ENCODE assay signal across 16 mouse cellular contexts in genomic region chr6:144638547-144638946, GRCm38 (mm10).
"Had no signal": no experiment of that assay in that cellular context is flagged by ENCODE, and none has a peak within 500 bp of the region (broad histone marks: within the 10 kb centered on the region; RNA-seq: fewer than 3 reads in every experiment).

No protein-coding gene starts in this region.

- H3K27ac ChIP-seq: kidney, embryonic 15.5 days; left cerebral cortex, adult 2 months; limb, embryonic 10.5 days; liver, embryonic 15.5 days; neural tube, embryonic 13.5 days had no signal

- H3K4me3 ChIP-seq: kidney, embryonic 15.5 days; left cerebral cortex, adult 2 months; limb, embryonic 10.5 days; liver, embryonic 15.5 days; neural tube, embryonic 13.5 days had no signal

- H3K36me3 ChIP-seq: kidney, embryonic 15.5 days; limb, embryonic 10.5 days; liver, embryonic 15.5 days; neural tube, embryonic 13.5 days had no signal

- H3K27me3 ChIP-seq: kidney, embryonic 15.5 days; liver, embryonic 15.5 days; neural tube, embryonic 13.5 days had no signal

- ATAC-seq: lung, postnatal 0 days had no signal

- DNase-seq: kidney, adult 18-20 months; kidney, postnatal 14 days; lung, adult 2 months; lung, postnatal 36 days; retina, postnatal 1 day; right cerebral cortex, postnatal 4 days; spleen, adult 18-20 months; thymus, adult 18-20 months; thymus, postnatal 14 days had no signal

- H3K9ac ChIP-seq: kidney, embryonic 15.5 days; liver, embryonic 15.5 days; neural tube, embryonic 13.5 days had no signal

- H3K4me2 ChIP-seq: kidney, embryonic 15.5 days; liver, embryonic 11.5 days; liver, embryonic 15.5 days; neural tube, embryonic 13.5 days had no signal

- H3K9me3 ChIP-seq: kidney, embryonic 15.5 days; limb, embryonic 10.5 days; liver, embryonic 15.5 days; neural tube, embryonic 13.5 days had no signal
